Comparison of ENCODE assay signal across 9 mouse cellular contexts in genomic region chr16:34119370-34119769, GRCm38 (mm10).
A peak's percentile ranks its signal among the peaks of the same experiment; 100 is the strongest.
DNase-seq lines count a peak whose midpoint lies in the region; ATAC-seq and TF ChIP-seq lines count a peak whose summit lies in the region.
"Had no signal": no experiment of that assay in that cellular context is flagged by ENCODE, and none has a peak within 500 bp of the region (broad histone marks: within the 10 kb centered on the region; RNA-seq: fewer than 3 reads in every experiment).

No protein-coding gene starts in this region.

- H3K4me1 ChIP-seq in limb, embryonic 11.5 days (ENCODE audit: control insufficient read depth, insufficient read depth, low read length), result no peaks in the 10 kb centered on the region
- no peaks in the 10 kb centered on the region for H3K4me1 ChIP-seq in limb, embryonic 10.5 days
- no peaks in the 10 kb centered on the region for H3K4me1 ChIP-seq in lung, postnatal 0 days (ENCODE audit: insufficient read depth, low read depth, low read length)
- H3K4me1 ChIP-seq: heart, embryonic 13.5 days had no signal

- no peaks in the 10 kb centered on the region for H3K9me3 ChIP-seq in limb, embryonic 11.5 days (ENCODE audit: control insufficient read depth, low read length)
- no peaks in the 10 kb centered on the region for H3K9me3 ChIP-seq in limb, embryonic 10.5 days (replicated peaks)
- H3K9me3 ChIP-seq in lung, postnatal 0 days (ENCODE audit: low read length), result no peaks in the 10 kb centered on the region
- H3K9me3 ChIP-seq: heart, embryonic 13.5 days had no signal

- H3K27me3 ChIP-seq in limb, embryonic 11.5 days (ENCODE audit: control insufficient read depth, insufficient read depth, low read length), result no peaks in the 10 kb centered on the region
- no peaks in the 10 kb centered on the region for H3K27me3 ChIP-seq in limb, embryonic 10.5 days (ENCODE audit: low read depth, poor library complexity, severe bottlenecking)
- H3K27me3 ChIP-seq in lung, postnatal 0 days (replicated peaks; ENCODE audit: insufficient read depth, low read length), result no peaks in the 10 kb centered on the region
- H3K27me3 ChIP-seq: heart, embryonic 13.5 days had no signal

- no peak overlapping the region for H3K27ac ChIP-seq in limb, embryonic 11.5 days (replicated peaks; ENCODE audit: low read depth, low read length)
- H3K27ac ChIP-seq in limb, embryonic 10.5 days, result no peak overlapping the region
- no peak overlapping the region for H3K27ac ChIP-seq in lung, postnatal 0 days (ENCODE audit: low read length)
- H3K27ac ChIP-seq: heart, embryonic 13.5 days had no signal

- no peaks in the 10 kb centered on the region for H3K36me3 ChIP-seq in limb, embryonic 11.5 days (ENCODE audit: control insufficient read depth, insufficient read depth, low read length)
- no peaks in the 10 kb centered on the region for H3K36me3 ChIP-seq in limb, embryonic 10.5 days
- no peaks in the 10 kb centered on the region for H3K36me3 ChIP-seq in lung, postnatal 0 days (ENCODE audit: insufficient read depth, low read length)

- no peak overlapping the region for H3K4me2 ChIP-seq in limb, embryonic 11.5 days (ENCODE audit: low read depth, severe bottlenecking)
- H3K4me2 ChIP-seq in lung, postnatal 0 days (replicated peaks; ENCODE audit: low read depth, low read length), result no peak overlapping the region
- H3K4me2 ChIP-seq: heart, embryonic 13.5 days had no signal

- DNase-seq in cerebellum, postnatal 10 days, result peak; percentile 51 to 67
- no peak for DNase-seq in cerebellum, adult 11-12 months
- DNase-seq in limb, embryonic 11.5 days (ENCODE audit: low spot score), result peak; percentile 45
- no peak for DNase-seq in limb, embryonic 10.5 days (ENCODE audit: low spot score)
- DNase-seq in brain, adult 2 months (ENCODE audit: low read depth, low spot score), result peak; percentile 72
- peak; percentile 22 for DNase-seq in lung, postnatal 0 days (ENCODE audit: low spot score)
- no peak for DNase-seq in gastrocnemius, postnatal 14 days
- no peak for DNase-seq in adrenal gland, postnatal 4 days (ENCODE audit: low spot score in 2 of 2)

- intact Hi-C loops in gastrocnemius, postnatal 14 days (cut with DNase I; ENCODE audit: low total_unique reads), result no loop called here

- peak; percentile 74 for TF ChIP-seq CTCF in lung, postnatal 0 days (IDR thresholded peaks at IDR 0.05)

- H3K9ac ChIP-seq in limb, embryonic 11.5 days (ENCODE audit: low read length), result no peak overlapping the region
- H3K9ac ChIP-seq in lung, postnatal 0 days (replicated peaks; ENCODE audit: low read depth), result no peak overlapping the region
- H3K9ac ChIP-seq: heart, embryonic 13.5 days had no signal

- ATAC-seq in limb, embryonic 11.5 days (ENCODE audit: insufficient number of reproducible peaks, low FRiP score, low TSS enrichment, low read depth), result no peak
- ATAC-seq in lung, postnatal 0 days, result no peak

- no peak for TF ChIP-seq EP300 in lung, postnatal 0 days (IDR thresholded peaks at IDR 0.05)

- 17% methylated on average over 2 of the region's 2 CpGs for WGBS in limb, embryonic 11.5 days
- 12% methylated on average over 2 of the region's 2 CpGs for WGBS in limb, embryonic 10.5 days
- 29% methylated on average over 2 of the region's 2 CpGs for WGBS in lung, postnatal 0 days

- H3K4me3 ChIP-seq in limb, embryonic 11.5 days (ENCODE audit: low read depth, low read length), result no peak overlapping the region
- no peak overlapping the region for H3K4me3 ChIP-seq in limb, embryonic 10.5 days
- H3K4me3 ChIP-seq in lung, postnatal 0 days (ENCODE audit: low read depth, low read length), result no peak overlapping the region
- H3K4me3 ChIP-seq: heart, embryonic 13.5 days had no signal

Comparison
In these comparisons a context has a peak if more than half of its experiments do, and no peak if none do; other contexts are left out.
1. DNase-seq: peak in cerebellum, postnatal 10 days (2 of 2), limb, embryonic 11.5 days (single experiment), brain, adult 2 months (single experiment) and lung, postnatal 0 days (single experiment); none in cerebellum, adult 11-12 months (single experiment), limb, embryonic 10.5 days (single experiment), gastrocnemius, postnatal 14 days (single experiment) and adrenal gland, postnatal 4 days (0 of 2).